ENCODE assay signal across 13 mouse cellular contexts in genomic region chr11:106976194-106976593, GRCm38 (mm10). TPM values are rescaled to one million over a fixed set of nuclear protein-coding genes. Genes with fewer than 3 reads are reported as not detected.
A peak's percentile ranks its signal among the peaks of the same experiment; 100 is the strongest.
DNase-seq lines count a peak whose midpoint lies in the region; ATAC-seq and TF ChIP-seq lines count a peak whose summit lies in the region.
"Had no signal": no experiment of that assay in that cellular context is flagged by ENCODE, and none has a peak within 500 bp of the region (broad histone marks: within the 10 kb centered on the region; RNA-seq: fewer than 3 reads in every experiment).

No protein-coding gene starts in this region.

- no peak overlapping the region for H3K4me2 ChIP-seq in kidney, embryonic 14.5 days (replicated peaks; ENCODE audit: low read depth, low read length)
- H3K4me2 ChIP-seq in kidney, postnatal 0 days (ENCODE audit: low read length) = no peak overlapping the region
- H3K4me2 ChIP-seq in neural tube, embryonic 15.5 days = no peak overlapping the region
- H3K4me2 ChIP-seq in forebrain, postnatal 0 days (ENCODE audit: low read depth) = no peak overlapping the region
- H3K4me2 ChIP-seq: embryonic facial prominence, embryonic 13.5 days; hindbrain, embryonic 15.5 days; neural tube, embryonic 12.5 days had no signal

- H3K27me3 ChIP-seq in kidney, embryonic 14.5 days (ENCODE audit: control insufficient read depth, insufficient read depth, low read length) = no peaks in the 10 kb centered on the region
- no peaks in the 10 kb centered on the region for H3K27me3 ChIP-seq in kidney, postnatal 0 days (ENCODE audit: insufficient read depth, low read length)
- H3K27me3 ChIP-seq in neural tube, embryonic 15.5 days (replicated peaks) = no peaks in the 10 kb centered on the region
- H3K27me3 ChIP-seq in forebrain, postnatal 0 days (ENCODE audit: insufficient read depth, low read length) = no peaks in the 10 kb centered on the region
- H3K27me3 ChIP-seq: embryonic facial prominence, embryonic 13.5 days; hindbrain, embryonic 15.5 days; neural tube, embryonic 12.5 days had no signal

- 79% methylated on average over 8 of the region's 8 CpGs for whole genome bisulfite sequencing in kidney, embryonic 14.5 days
- WGBS in kidney, postnatal 0 days = 57% methylated on average over 8 of the region's 8 CpGs
- 86% methylated on average over 8 of the region's 8 CpGs for WGBS in neural tube, embryonic 15.5 days
- 84% methylated on average over 8 of the region's 8 CpGs for WGBS in forebrain, postnatal 0 days

- H3K4me1 ChIP-seq in kidney, embryonic 14.5 days (ENCODE audit: control insufficient read depth, insufficient read depth, low read length) = no peaks in the 10 kb centered on the region
- peaks cover 8% of the 10 kb centered on the region; the same call in 1 of the 2 replicates for H3K4me1 ChIP-seq in kidney, postnatal 0 days (replicated peaks; ENCODE audit: insufficient read depth, low read length)
- H3K4me1 ChIP-seq in neural tube, embryonic 15.5 days = no peaks in the 10 kb centered on the region
- H3K4me1 ChIP-seq in forebrain, postnatal 0 days (ENCODE audit: insufficient read depth) = no peaks in the 10 kb centered on the region
- H3K4me1 ChIP-seq: embryonic facial prominence, embryonic 13.5 days; hindbrain, embryonic 15.5 days; neural tube, embryonic 12.5 days had no signal

- TF ChIP-seq CTCF in kidney, postnatal 0 days (IDR thresholded peaks at IDR 0.05; ENCODE audit: low read depth) = no peak
- no peak for TF ChIP-seq CTCF in forebrain, postnatal 0 days (IDR thresholded peaks at IDR 0.05; ENCODE audit: low read depth)

- H3K27ac ChIP-seq in kidney, embryonic 14.5 days (ENCODE audit: low read depth, low read length) = no peak overlapping the region
- peak overlapping the region; percentile 62 for H3K27ac ChIP-seq in kidney, postnatal 0 days
- no peak overlapping the region for H3K27ac ChIP-seq in neural tube, embryonic 15.5 days (replicated peaks)
- no peak overlapping the region for H3K27ac ChIP-seq in forebrain, postnatal 0 days (ENCODE audit: low read depth, low read length)
- H3K27ac ChIP-seq: embryonic facial prominence, embryonic 13.5 days; hindbrain, embryonic 15.5 days; neural tube, embryonic 12.5 days had no signal

- H3K4me3 ChIP-seq in kidney, embryonic 14.5 days (ENCODE audit: low read length) = no peak overlapping the region
- no peak overlapping the region for H3K4me3 ChIP-seq in kidney, postnatal 0 days (replicated peaks; ENCODE audit: low read depth, low read length)
- H3K4me3 ChIP-seq in neural tube, embryonic 15.5 days (replicated peaks) = no peak overlapping the region
- no peak overlapping the region for H3K4me3 ChIP-seq in forebrain, postnatal 0 days (ENCODE audit: low read depth, low read length)
- H3K4me3 ChIP-seq: embryonic facial prominence, embryonic 13.5 days; hindbrain, embryonic 15.5 days; neural tube, embryonic 12.5 days had no signal

- H3K9ac ChIP-seq in kidney, embryonic 14.5 days (ENCODE audit: low read depth, low read length) = no peak overlapping the region
- no peak overlapping the region for H3K9ac ChIP-seq in kidney, postnatal 0 days (ENCODE audit: low read depth, low read length)
- H3K9ac ChIP-seq in neural tube, embryonic 15.5 days (replicated peaks) = no peak overlapping the region
- no peak overlapping the region for H3K9ac ChIP-seq in forebrain, postnatal 0 days
- H3K9ac ChIP-seq: embryonic facial prominence, embryonic 13.5 days; hindbrain, embryonic 15.5 days; neural tube, embryonic 12.5 days had no signal

- intact Hi-C loops in gastrocnemius, postnatal 36 days (cut with DNase I) = no loop called here

- no peaks in the 10 kb centered on the region for H3K9me3 ChIP-seq in kidney, embryonic 14.5 days (ENCODE audit: control insufficient read depth, low read length)
- no peaks in the 10 kb centered on the region for H3K9me3 ChIP-seq in kidney, postnatal 0 days (replicated peaks; ENCODE audit: low read length)
- no peaks in the 10 kb centered on the region for H3K9me3 ChIP-seq in neural tube, embryonic 15.5 days (replicated peaks)
- no peaks in the 10 kb centered on the region for H3K9me3 ChIP-seq in forebrain, postnatal 0 days (ENCODE audit: low read length)
- H3K9me3 ChIP-seq: hindbrain, embryonic 15.5 days; neural tube, embryonic 12.5 days had no signal

- ATAC-seq in kidney, embryonic 14.5 days (ENCODE audit: low FRiP score, low TSS enrichment) = no peak
- ATAC-seq in kidney, postnatal 0 days (replicated peaks; ENCODE audit: low FRiP score, low read depth) = no peak
- ATAC-seq in neural tube, embryonic 15.5 days (ENCODE audit: low FRiP score) = no peak
- ATAC-seq in forebrain, postnatal 0 days = no peak
- ATAC-seq: CD4-positive, CD25-positive, alpha-beta regulatory T cell, adult 4 months had no signal

- peak; percentile 53 for DNase-seq in kidney, adult 11 months
- peak; percentile 54 to 66 for DNase-seq in gastrocnemius, postnatal 36 days
- peak; percentile 77 for DNase-seq in kidney, postnatal 0 days (ENCODE audit: low spot score)
- DNase-seq in lung, postnatal 36 days = peak; percentile 73
- DNase-seq in embryo, embryonic 11 days = no peak
- no peak for DNase-seq in forebrain, postnatal 0 days
- DNase-seq: thymus, adult 2 months had no signal

- H3K36me3 ChIP-seq in kidney, embryonic 14.5 days (ENCODE audit: control insufficient read depth, insufficient read depth, low read length) = no peaks in the 10 kb centered on the region
- H3K36me3 ChIP-seq in kidney, postnatal 0 days (ENCODE audit: insufficient read depth, low read length) = no peaks in the 10 kb centered on the region
- H3K36me3 ChIP-seq in neural tube, embryonic 15.5 days = no peaks in the 10 kb centered on the region
- H3K36me3 ChIP-seq in forebrain, postnatal 0 days (ENCODE audit: insufficient read depth) = no peaks in the 10 kb centered on the region
- H3K36me3 ChIP-seq: embryonic facial prominence, embryonic 13.5 days; hindbrain, embryonic 15.5 days; neural tube, embryonic 12.5 days had no signal

RNA-seq across cellular contexts. Expression of gene Kpna2, which starts 23.1 kb away (rescaled TPM):
- polyA plus RNA-seq in kidney, embryonic 14.5 days (2014; fragmentation: Nextera tagmentation; extraction: Ambion mirVana) = 403 and 460 TPM in 2 replicates
- total RNA-seq in gastrocnemius, postnatal 36 days (2021) = 10 to 100 TPM; 14.4 to 16.7 TPM
- polyA plus RNA-seq in kidney, postnatal 0 days (2015; fragmentation: Nextera tagmentation; extraction: Ambion mirVana) = 157 and 170 TPM in 2 replicates
- 120 and 190 TPM in 2 replicates for polyA plus RNA-seq in neural tube, embryonic 15.5 days (2015; fragmentation: Nextera tagmentation; extraction: Ambion mirVana)
- total RNA-seq in forebrain, postnatal 0 days (2014; rRNA removed) = 75.5 and 83.5 TPM in 2 replicates
- 100 and 102 TPM in 2 replicates for polyA plus RNA-seq in forebrain, postnatal 0 days (2015; fragmentation: Nextera tagmentation; extraction: Ambion mirVana)

RNA-seq across cellular contexts. Expression of gene 1810010H24Rik, which starts 49.3 kb away (rescaled TPM):
- polyA plus RNA-seq in kidney, embryonic 14.5 days (2014; fragmentation: Nextera tagmentation; extraction: Ambion mirVana) = 3.1 and 3.4 TPM in 2 replicates
- total RNA-seq in gastrocnemius, postnatal 36 days (2021) = 1 to 10 TPM in 1 of 2 experiments, under 1 TPM in 1; 0.64 to 1.3 TPM
- 4.2 and 5.1 TPM in 2 replicates for polyA plus RNA-seq in kidney, postnatal 0 days (2015; fragmentation: Nextera tagmentation; extraction: Ambion mirVana)
- 6.6 and 7.6 TPM in 2 replicates for polyA plus RNA-seq in neural tube, embryonic 15.5 days (2015; fragmentation: Nextera tagmentation; extraction: Ambion mirVana)
- total RNA-seq in forebrain, postnatal 0 days (2014; rRNA removed) = 8.7 and 9.7 TPM in 2 replicates
- 9.5 and 10.0 TPM in 2 replicates for polyA plus RNA-seq in forebrain, postnatal 0 days (2015; fragmentation: Nextera tagmentation; extraction: Ambion mirVana)

RNA-seq across cellular contexts. Expression of gene Smurf2, which starts 55.7 kb away (rescaled TPM):
- polyA plus RNA-seq in kidney, embryonic 14.5 days (2014; fragmentation: Nextera tagmentation; extraction: Ambion mirVana) = 17.4 and 19.1 TPM in 2 replicates
- 10 to 100 TPM; 22.2 to 22.8 TPM for total RNA-seq in gastrocnemius, postnatal 36 days (2021)
- polyA plus RNA-seq in kidney, postnatal 0 days (2015; fragmentation: Nextera tagmentation; extraction: Ambion mirVana) = 11.2 and 12.3 TPM in 2 replicates
- polyA plus RNA-seq in neural tube, embryonic 15.5 days (2015; fragmentation: Nextera tagmentation; extraction: Ambion mirVana) = 11.4 and 12.1 TPM in 2 replicates
- total RNA-seq in forebrain, postnatal 0 days (2014; rRNA removed) = 44.3 and 46.1 TPM in 2 replicates
- polyA plus RNA-seq in forebrain, postnatal 0 days (2015; fragmentation: Nextera tagmentation; extraction: Ambion mirVana) = 6.6 and 7.4 TPM in 2 replicates

Comparison
In these comparisons a context has a peak if more than half of its experiments do, and no peak if none do; other contexts are left out.
1. DNase-seq: peak in kidney, adult 11 months (single experiment), gastrocnemius, postnatal 36 days (2 of 2), kidney, postnatal 0 days (single experiment) and lung, postnatal 36 days (single experiment); none in embryo, embryonic 11 days (single experiment) and forebrain, postnatal 0 days (single experiment).